Mouse (Mus musculus) liver, postnatal 0 days (tissue): ENCODE data around the gene Cemip. TPM values are rescaled to one million over a fixed set of nuclear protein-coding genes. Genes with fewer than 3 reads are reported as not detected.

ENCODE experiments used
- ATAC-seq: fragments of 200-750 bp; cut with Nextera tagmentation; 2 replicates; pipeline ENCODE4 v1.8.0; 2017; ENCODE audit warnings: mild to moderate bottlenecking, moderate library complexity
- DNase-seq: peaks from one replicate; pipeline ENCODE4 v3.0.0-alpha.2; 2016
- H3K27ac ChIP-seq: fragments of 300-500 bp; sonication (generic); 2 replicates; pipeline ENCODE4 v1.5.1; 2014; ENCODE audit warnings: antibody characterized with exemption, moderate library complexity, mild to moderate bottlenecking, low read depth
- H3K27me3 ChIP-seq: fragments of 300-500 bp; sonication (generic); 2 replicates; pipeline ENCODE4 v1.6.1; 2014; ENCODE audit warnings: low read length, control low read depth, mixed read lengths; ENCODE audit not compliant: insufficient read depth
- H3K36me3 ChIP-seq: fragments of 300-500 bp; sonication (generic); replicated peaks from 2 replicates; pipeline ENCODE4 v1.6.1; 2014; ENCODE audit warnings: mild to moderate bottlenecking, control low read depth, low read length, moderate library complexity, mixed read lengths; ENCODE audit not compliant: insufficient read depth
- H3K4me1 ChIP-seq: fragments of 300-500 bp; sonication (generic); 2 replicates; pipeline ENCODE4 v1.6.1; 2014; ENCODE audit warnings: antibody characterized with exemption, mild to moderate bottlenecking, control low read depth; ENCODE audit not compliant: insufficient read depth
- H3K4me2 ChIP-seq: fragments of 300-500 bp; sonication (generic); 2 replicates; pipeline ENCODE4 v1.6.1; 2014; ENCODE audit warnings: low read depth, mild to moderate bottlenecking, low read length, moderate library complexity, mixed read lengths
- H3K4me3 ChIP-seq: fragments of 300-500 bp; sonication (generic); 2 replicates; pipeline ENCODE4 v1.5.1; 2014; ENCODE audit warnings: low read depth, low read length
- H3K9ac ChIP-seq: fragments of 300-500 bp; sonication (generic); replicated peaks from 2 replicates; pipeline ENCODE4 v1.6.1; 2014; ENCODE audit warnings: mild to moderate bottlenecking, moderate library complexity
- H3K9me3 ChIP-seq: fragments of 300-500 bp; sonication (generic); 2 replicates; pipeline ENCODE4 v1.6.1; 2016; ENCODE audit warnings: mild to moderate bottlenecking, control low read depth, low read length, mixed read lengths
- CTCF ChIP-seq: sonication (generic); IDR thresholded peaks from 2 replicates; pipeline ENCODE4 v1.5.1; 2016; ENCODE audit warnings: antibody characterized with exemption, low read depth
- EP300 ChIP-seq: IDR thresholded peaks from 2 replicates; pipeline ENCODE4 v1.6.1; 2016; ENCODE audit warnings: antibody characterized with exemption, low read depth, mild to moderate bottlenecking
- WGBS: fragments of 180-500 bp; shearing (Covaris S2); extraction: QIAGEN DNeasy Blood & Tissue Kit; methylation state at CpG from one replicate; pipeline ENCODE4 v1.1.7; 2014; ENCODE audit not compliant: insufficient replicate concordance; 5-methylcytosine and 5-hydroxymethylcytosine counted together
- polyA plus RNA-seq: library from polyadenylated mRNA; unstranded; fragments of >200 nt; fragmentation: Nextera tagmentation; extraction: Ambion mirVana; gene quantifications from 2 replicates; pipeline ENCODE4 v1.2.1, GENCODE M21; 2015

Cemip gene
- polyA plus RNA-seq, 1 experiment from 2014 or later = not detected

DNA sequence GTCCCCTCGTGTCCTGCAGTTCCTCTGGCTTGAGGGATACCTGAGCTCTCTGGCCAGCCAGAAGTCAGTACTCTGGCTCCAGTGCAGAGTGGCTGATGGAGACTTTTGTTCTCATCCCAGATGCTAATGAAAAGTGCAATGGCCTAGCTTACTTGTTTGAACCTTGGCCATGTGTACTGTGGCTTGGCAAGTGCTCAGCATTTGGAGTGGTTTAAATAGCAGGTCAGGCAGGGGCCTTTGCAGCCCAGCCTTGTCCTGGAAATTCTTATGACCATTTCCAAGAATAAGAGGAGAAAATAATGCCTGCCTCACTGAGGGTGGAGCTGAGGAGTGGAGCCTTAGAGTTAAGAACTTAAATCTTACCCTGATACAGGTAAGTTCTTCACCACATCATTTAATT, 43.6 kb downstream of the Cemip start:
- no peaks in the 10 kb centered on the region for H3K4me1 ChIP-seq
- no peak overlapping the region for H3K4me2 ChIP-seq
- no peak overlapping the region for H3K27ac ChIP-seq
- H3K4me3 ChIP-seq = no peak overlapping the region
- no peak overlapping the region for H3K9ac ChIP-seq
- no peak for TF ChIP-seq CTCF
- ATAC-seq (no peak), DNase-seq (no peak)
- 48% methylated on average over 1 of the region's 1 CpGs for WGBS
- H3K27me3 ChIP-seq = no peaks in the 10 kb centered on the region
- H3K9me3 ChIP-seq = no peaks in the 10 kb centered on the region
- no peaks in the 10 kb centered on the region for H3K36me3 ChIP-seq

DNA sequence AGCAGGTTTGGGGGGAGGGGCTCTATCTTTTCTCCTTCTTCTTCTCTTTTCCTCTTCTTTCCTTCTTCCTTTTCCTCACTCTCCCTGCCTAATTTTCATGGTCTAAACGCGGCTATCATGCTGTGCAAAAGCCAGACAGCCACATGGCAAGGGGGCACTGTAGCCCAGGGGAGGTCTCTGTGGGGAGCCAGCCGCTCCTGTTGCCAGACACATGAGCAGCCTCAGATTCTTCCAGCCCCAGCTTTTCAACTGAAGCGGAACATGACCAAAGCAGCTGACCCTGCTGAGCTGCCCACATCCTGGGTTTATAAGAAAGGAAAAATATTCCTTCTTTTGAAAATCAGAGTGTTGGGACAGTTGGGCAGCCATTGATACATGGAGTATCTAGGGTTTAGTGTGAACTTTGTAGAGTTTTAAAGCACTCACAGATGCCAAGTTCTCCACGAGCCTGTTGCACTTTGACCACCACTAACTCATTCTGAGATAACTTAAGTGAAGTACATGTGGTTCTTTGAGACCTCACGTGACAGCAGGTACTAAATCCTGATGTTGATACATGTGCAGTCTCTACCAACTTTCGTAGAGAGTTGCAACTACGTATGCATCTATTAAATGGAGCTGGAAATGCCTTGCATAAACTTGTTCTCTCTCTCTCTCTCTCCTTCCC, 46.3 kb downstream of the Cemip start:
- Histone ChIP-seq H3K27ac (no peak overlapping the region), H3K27me3 (no peaks in the 10 kb centered on the region), H3K4me1 (no peaks in the 10 kb centered on the region), H3K4me2 (no peak overlapping the region), H3K9ac (no peak overlapping the region), H3K36me3 (no peaks in the 10 kb centered on the region), H3K9me3 (no peaks in the 10 kb centered on the region), H3K4me3 (no peak overlapping the region)
- WGBS = 66% methylated on average over 8 of the region's 8 CpGs
- DNase-seq (no peak), ATAC-seq (no peak)
- no peak for TF ChIP-seq CTCF
- no peak for TF ChIP-seq EP300

DNA sequence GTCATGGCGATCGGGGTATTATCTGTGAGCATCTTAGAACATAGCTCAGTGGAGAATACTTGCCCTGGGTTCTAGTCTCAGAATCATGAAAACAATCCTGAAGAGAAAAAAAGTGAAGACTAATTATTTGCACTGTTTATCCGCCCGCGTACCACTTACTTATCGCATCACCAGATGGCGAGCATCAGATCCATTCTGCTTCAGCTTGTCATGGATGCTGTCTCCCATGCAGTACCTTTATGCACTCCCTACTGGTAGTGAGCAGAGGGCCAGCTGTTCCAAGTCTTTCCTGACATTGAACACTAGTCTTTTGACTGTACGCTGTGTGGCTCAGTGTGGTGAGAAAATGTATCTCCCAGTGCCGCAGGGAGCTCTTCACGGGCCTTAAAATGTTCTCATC, 47.7 kb downstream of the Cemip start:
- no peak for ATAC-seq
- Histone ChIP-seq H3K27me3 (no peaks in the 10 kb centered on the region), H3K4me3 (no peak overlapping the region), H3K4me1 (no peaks in the 10 kb centered on the region), H3K9me3 (no peaks in the 10 kb centered on the region), H3K4me2 (no peak overlapping the region), H3K27ac (no peak overlapping the region), H3K36me3 (no peaks in the 10 kb centered on the region), H3K9ac (no peak overlapping the region)
- no peak for DNase-seq
- TF ChIP-seq CTCF (no peak), EP300 (no peak)
- 88% methylated on average over 10 of the region's 10 CpGs for WGBS

DNA sequence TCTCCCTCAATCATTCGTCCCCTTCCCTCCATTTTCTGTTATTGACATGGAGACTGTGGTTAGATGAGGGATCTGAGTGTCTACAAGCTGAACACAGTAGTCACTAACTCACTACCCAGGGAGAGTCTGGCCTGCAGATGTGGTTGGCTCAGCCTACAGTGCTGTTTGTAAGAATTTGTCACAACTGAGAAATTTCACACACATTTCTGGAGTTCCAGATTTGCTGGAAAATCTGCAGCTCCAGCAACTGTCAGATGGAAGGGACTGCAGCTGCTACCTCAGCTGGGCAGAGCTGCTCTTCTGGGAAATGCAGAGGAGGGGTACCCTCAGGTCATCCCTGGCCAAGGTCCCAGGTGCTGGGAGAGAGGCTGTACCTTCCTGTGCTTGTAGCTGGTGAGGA, 53.5 kb downstream of the Cemip start:
- H3K36me3 ChIP-seq = no peaks in the 10 kb centered on the region
- ATAC-seq (no peak), DNase-seq (no peak)
- no peak overlapping the region for H3K9ac ChIP-seq
- H3K9me3 ChIP-seq = no peaks in the 10 kb centered on the region
- WGBS = 81% methylated on average over 1 of the region's 1 CpGs
- no peaks in the 10 kb centered on the region for H3K27me3 ChIP-seq
- H3K4me1 ChIP-seq = no peaks in the 10 kb centered on the region
- TF ChIP-seq CTCF (no peak), EP300 (no peak)
- no peak overlapping the region for H3K4me3 ChIP-seq
- no peak overlapping the region for H3K27ac ChIP-seq
- no peak overlapping the region for H3K4me2 ChIP-seq

DNA sequence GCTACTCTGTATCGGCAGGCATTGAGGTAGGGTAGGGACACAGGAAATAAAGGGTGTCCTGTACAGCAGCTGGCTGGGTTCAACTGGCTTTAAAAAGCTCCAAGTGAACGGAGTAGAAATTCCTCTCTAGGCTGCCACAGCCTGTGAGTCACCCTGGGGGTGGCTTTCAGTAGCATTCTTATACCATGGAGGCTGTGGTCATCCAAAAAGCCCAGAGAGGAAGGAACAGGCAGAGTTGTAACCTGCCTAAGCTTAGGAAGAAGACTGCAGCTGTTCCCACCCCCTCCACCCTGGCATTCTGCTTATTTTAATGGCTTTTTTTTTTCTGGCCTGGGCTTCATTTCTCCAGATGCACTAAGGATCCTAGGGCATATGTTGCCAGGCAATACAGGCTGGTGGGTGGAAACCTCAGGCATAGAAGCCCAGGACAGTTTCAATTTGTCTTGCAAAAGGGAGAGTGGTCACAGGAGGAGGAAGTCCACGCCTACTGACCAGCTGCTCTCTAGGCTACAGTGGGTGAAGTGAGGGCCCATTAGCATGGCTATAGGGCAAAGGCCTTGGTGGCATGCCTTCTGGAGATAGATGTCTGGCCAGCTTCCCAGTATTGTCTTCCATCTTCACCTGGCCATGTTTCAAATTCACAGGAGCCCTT, 57.1 kb downstream of the Cemip start:
- Histone ChIP-seq H3K27me3 (no peaks in the 10 kb centered on the region), H3K4me1 (no peaks in the 10 kb centered on the region), H3K4me2 (no peak overlapping the region), H3K9ac (no peak overlapping the region), H3K27ac (no peak overlapping the region), H3K9me3 (no peaks in the 10 kb centered on the region), H3K36me3 (no peaks in the 10 kb centered on the region), H3K4me3 (no peak overlapping the region)
- DNase-seq = no peak
- TF ChIP-seq CTCF (no peak), EP300 (no peak)
- no peak for ATAC-seq
- 26% methylated on average over 3 of the region's 3 CpGs for WGBS

DNA sequence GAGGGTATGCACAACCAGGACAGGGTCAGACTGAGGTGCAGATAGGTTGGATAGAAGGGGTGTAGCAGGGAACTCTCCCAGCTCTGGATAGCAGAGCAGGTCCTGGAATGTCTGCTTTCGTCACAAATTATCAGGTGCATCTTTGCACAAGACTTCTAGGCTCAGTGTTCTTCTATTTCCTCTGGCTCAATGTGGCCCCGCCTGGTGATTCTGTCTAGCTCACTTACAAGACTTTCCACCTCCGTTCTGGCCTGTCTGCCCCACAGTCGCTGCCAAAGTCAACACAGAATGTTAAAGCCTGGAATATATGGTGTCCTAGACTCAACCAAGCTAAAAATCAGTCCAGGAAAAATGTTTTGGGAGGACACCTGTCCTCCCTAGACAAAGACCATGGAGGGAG, 57.9 kb downstream of the Cemip start:
- H3K4me2 ChIP-seq = no peak overlapping the region
- 74% methylated on average over 4 of the region's 4 CpGs for WGBS
- H3K27ac ChIP-seq = no peak overlapping the region
- no peak overlapping the region for H3K9ac ChIP-seq
- no peak for TF ChIP-seq CTCF
- TF ChIP-seq EP300 = no peak
- DNase-seq = no peak
- H3K9me3 ChIP-seq = no peaks in the 10 kb centered on the region
- no peaks in the 10 kb centered on the region for H3K4me1 ChIP-seq
- H3K36me3 ChIP-seq = no peaks in the 10 kb centered on the region
- H3K27me3 ChIP-seq = no peaks in the 10 kb centered on the region
- H3K4me3 ChIP-seq = no peak overlapping the region
- no peak for ATAC-seq
